Mouse (Mus musculus) olfactory bulb, adult 2 months (tissue): ENCODE results near the gene Gm17469. TPM values are rescaled to one million over a fixed set of nuclear protein-coding genes. Genes with fewer than 3 reads are reported as not detected.
"Not testable (repeated sequence)": the region's sequence is repeated elsewhere in the genome, so short reads cannot be mapped to it uniquely, and the experiment has no call there.

Experiments used
- H3K27ac ChIP-seq: fragments of 200-500 bp; 2 replicates; pipeline ENCODE4 v1.5.1; 2012; ENCODE audit warnings: low read depth, low read length; ENCODE audit not compliant: insufficient read depth
- H3K4me1 ChIP-seq: fragments of 200-500 bp; 2 replicates; pipeline ENCODE4 v1.6.1; 2012; ENCODE audit warnings: low read length; ENCODE audit not compliant: control insufficient read depth, insufficient read depth
- H3K4me3 ChIP-seq: fragments of 200-500 bp; 2 replicates; pipeline ENCODE4 v1.5.1; 2012; ENCODE audit warnings: mild to moderate bottlenecking, low read depth, low read length, moderate library complexity; ENCODE audit not compliant: insufficient read depth
- WGBS: fragments of 180-500 bp; shearing (Covaris S2); methylation state at CpG from one replicate; pipeline ENCODE4 v1.1.7; 2018; 5-methylcytosine and 5-hydroxymethylcytosine counted together
- polyA plus RNA-seq: library from polyadenylated mRNA; stranded (reverse); fragments of >200 nt; gene quantifications from 2 replicates; pipeline ENCODE4 v1.2.4, GENCODE M21; 2012; ENCODE audit warnings: low replicate concordance; ENCODE audit not compliant: missing spikeins, insufficient read depth, insufficient read length

Gene Gm17469
- not detected in 2 replicates for polyA plus RNA-seq

GRCm38 (mm10) chrX:124629593-124629992, at the start of gene Gm17469:
Gene Gm17469 (plus strand): TSS chrX:124629893.
- H3K4me3 ChIP-seq, H3K27ac ChIP-seq, H3K4me1 ChIP-seq: not testable (repeated sequence)
- no CpG with 5 or more reads among the region's 4 CpGs for WGBS

Other genes with a start within 250 kb of the Gm17469 start
- gene Gm17584, start 129.3 kb upstream of the Gm17469 start, polyA plus RNA-seq, result not detected in 2 replicates